9 mouse cellular contexts compared by ENCODE assay signal in genomic region chr19:47936938-47937337, GRCm38 (mm10). TPM values are rescaled to one million over a fixed set of nuclear protein-coding genes. Genes with fewer than 3 reads are reported as not detected.
DNase-seq lines count a peak whose midpoint lies in the region; ATAC-seq lines count a peak whose summit lies in the region.
"Had no signal": no experiment of that assay in that cellular context is flagged by ENCODE, and none has a peak within 500 bp of the region (broad histone marks: within the 10 kb centered on the region; RNA-seq: fewer than 3 reads in every experiment).

No protein-coding gene starts in this region.

- H3K9me3 ChIP-seq in hindbrain, embryonic 15.5 days = no peaks in the 10 kb centered on the region
- no peaks in the 10 kb centered on the region for H3K9me3 ChIP-seq in midbrain, embryonic 10.5 days (replicated peaks)

- peaks cover 6% of the 10 kb centered on the region for H3K4me1 ChIP-seq in hindbrain, embryonic 15.5 days (replicated peaks)
- peaks cover 20% of the 10 kb centered on the region for H3K4me1 ChIP-seq in midbrain, embryonic 10.5 days

- DNase-seq in heart, adult 11 months = peak; percentile 70
- no peak for DNase-seq in heart, postnatal 4 days
- no peak for DNase-seq in midbrain, embryonic 10.5 days (ENCODE audit: low spot score)
- DNase-seq in T-cell, adult 2 months (ENCODE audit: low spot score) = no peak
- DNase-seq in thymus, postnatal 36 days = no peak
- no peak for DNase-seq in retina, postnatal 1 day

- H3K27me3 ChIP-seq in hindbrain, embryonic 15.5 days = no peaks in the 10 kb centered on the region
- peaks cover 26% of the 10 kb centered on the region for H3K27me3 ChIP-seq in midbrain, embryonic 10.5 days (ENCODE audit: low read depth, poor library complexity, severe bottlenecking)

- no peaks in the 10 kb centered on the region for H3K36me3 ChIP-seq in hindbrain, embryonic 15.5 days
- no peaks in the 10 kb centered on the region for H3K36me3 ChIP-seq in midbrain, embryonic 10.5 days

- peak overlapping the region; percentile 34 for H3K9ac ChIP-seq in hindbrain, embryonic 15.5 days

- H3K4me2 ChIP-seq in hindbrain, embryonic 15.5 days = peak overlapping the region; percentile 65

- peak overlapping the region; percentile 71; the same call in 1 of the 2 replicates for H3K27ac ChIP-seq in hindbrain, embryonic 15.5 days (replicated peaks)
- no peak overlapping the region for H3K27ac ChIP-seq in midbrain, embryonic 10.5 days (replicated peaks)

- WGBS in hindbrain, embryonic 15.5 days = 54% methylated on average over 9 of the region's 9 CpGs
- WGBS in midbrain, embryonic 10.5 days = 78% methylated on average over 9 of the region's 9 CpGs

- peak overlapping the region; percentile 40 for H3K4me3 ChIP-seq in hindbrain, embryonic 15.5 days
- H3K4me3 ChIP-seq in midbrain, embryonic 10.5 days = peak overlapping the region; percentile 46

- peak; percentile 51 for ATAC-seq in common myeloid progenitor, adult 5-6 weeks (replicated peaks; ENCODE audit: low read depth, poor library complexity, severe bottlenecking)
- ATAC-seq in hindbrain, embryonic 15.5 days (ENCODE audit: low FRiP score, low read depth) = no peak

RNA-seq across cellular contexts. Expression of gene Cfap58, which starts 0.5 kb away (rescaled TPM):
- total RNA-seq in heart, postnatal 4 days (2021) = 1 to 10 TPM; 2.2 to 2.3 TPM
- total RNA-seq in common myeloid progenitor, adult 5-6 weeks (2017) = not detected in 2 replicates
- polyA plus RNA-seq in hindbrain, embryonic 15.5 days (2015; fragmentation: Nextera tagmentation; extraction: Ambion mirVana) = 0.63 and 0.95 TPM in 2 replicates
- 0.07 and 0.19 TPM in 2 replicates for polyA plus RNA-seq in midbrain, embryonic 10.5 days (2016; fragmentation: Nextera tagmentation; extraction: Ambion mirVana)
- total RNA-seq: neutrophil, adult 5-6 weeks had no signal

RNA-seq across cellular contexts. Expression of gene Itprip, which starts 17.8 kb away (rescaled TPM):
- 10 to 100 TPM; 21.6 TPM for total RNA-seq in heart, postnatal 4 days (2021)
- 13.6 and 16.1 TPM in 2 replicates for total RNA-seq in common myeloid progenitor, adult 5-6 weeks (2017)
- 5.9 and 6.3 TPM in 2 replicates for polyA plus RNA-seq in hindbrain, embryonic 15.5 days (2015; fragmentation: Nextera tagmentation; extraction: Ambion mirVana)
- polyA plus RNA-seq in midbrain, embryonic 10.5 days (2016; fragmentation: Nextera tagmentation; extraction: Ambion mirVana) = 21.7 and 22.9 TPM in 2 replicates

RNA-seq across cellular contexts. Expression of gene Cfap43, which starts 17.9 kb away (rescaled TPM):
- not detected for total RNA-seq in heart, postnatal 4 days (2021)
- 0.15 TPM in 1 of 2 replicates, not detected in the other for total RNA-seq in common myeloid progenitor, adult 5-6 weeks (2017)
- polyA plus RNA-seq in hindbrain, embryonic 15.5 days (2015; fragmentation: Nextera tagmentation; extraction: Ambion mirVana) = 1.5 and 2.3 TPM in 2 replicates
- 0.06 and 0.09 TPM in 2 replicates for polyA plus RNA-seq in midbrain, embryonic 10.5 days (2016; fragmentation: Nextera tagmentation; extraction: Ambion mirVana)
